Mouse (Mus musculus) liver, adult 2 months (tissue): Measurements from ENCODE around the gene Polr2a. TPM values are rescaled to one million over a fixed set of nuclear protein-coding genes. Genes with fewer than 3 reads are reported as not detected.
A peak's percentile ranks its signal among the peaks of the same experiment; 100 is the strongest.

Source experiments
- DNase-seq: peaks from one replicate; pipeline ENCODE4 v3.0.0-alpha.2; 2011; ENCODE audit warnings: low read depth, low spot score; ENCODE audit errors: extremely low read depth
- H3K27ac ChIP-seq: fragments of 200-500 bp; replicated peaks from 2 replicates; pipeline ENCODE4 v1.5.1; 2012; ENCODE audit warnings: low read depth, mild to moderate bottlenecking, control low read depth, inconsistent platforms, low read length; ENCODE audit not compliant: insufficient read depth
- H3K27me3 ChIP-seq: fragments of 200-500 bp; 2 replicates; pipeline ENCODE4 v1.6.1; 2012; ENCODE audit warnings: mild to moderate bottlenecking, moderate library complexity, low read length, inconsistent platforms; ENCODE audit not compliant: control insufficient read depth, insufficient read depth
- H3K36me3 ChIP-seq: fragments of 200-500 bp; 2 replicates; pipeline ENCODE4 v1.6.1; 2012; ENCODE audit warnings: low read length, inconsistent platforms; ENCODE audit not compliant: control insufficient read depth, insufficient read depth
- H3K4me1 ChIP-seq: fragments of 200-500 bp; 2 replicates; pipeline ENCODE4 v1.6.1; 2011; ENCODE audit warnings: low read length; ENCODE audit not compliant: control insufficient read depth, insufficient read depth
- H3K4me3 ChIP-seq: fragments of 200-500 bp; 2 replicates; pipeline ENCODE4 v1.5.1; 2011; ENCODE audit warnings: low read depth, mild to moderate bottlenecking, control low read depth, low read length, moderate library complexity; ENCODE audit not compliant: insufficient read depth
- H3K79me2 ChIP-seq: fragments of 200-500 bp; 2 replicates; pipeline ENCODE4 v1.6.1; 2012; ENCODE audit warnings: inconsistent platforms, mild to moderate bottlenecking, low read length, moderate library complexity; ENCODE audit not compliant: control insufficient read depth, insufficient read depth
- H3K9ac ChIP-seq: fragments of 200-500 bp; 2 replicates; pipeline ENCODE4 v1.6.1; 2012; ENCODE audit warnings: low read depth, mild to moderate bottlenecking, control low read depth, inconsistent platforms, low read length
- CTCF ChIP-seq: fragments of 200-500 bp; IDR thresholded peaks from 2 replicates; pipeline ENCODE4 v1.5.1; 2011; ENCODE audit warnings: low read depth, low read length, control low read depth
- POLR2A ChIP-seq: fragments of 200-500 bp; IDR thresholded peaks from 2 replicates; pipeline ENCODE4 v1.6.1; 2011; ENCODE audit warnings: low read length, control low read depth; ENCODE audit not compliant: insufficient read depth; ENCODE audit errors: extremely low read depth
- WGBS: fragments of 180-500 bp; shearing (Covaris S2); methylation state at CpG from one replicate; pipeline ENCODE4 v1.1.7; 2018; 5-methylcytosine and 5-hydroxymethylcytosine counted together
- polyA plus RNA-seq: library from polyadenylated mRNA; depleted of rRNA; stranded (reverse); fragments of >200 nt; gene quantifications from 2 replicates; pipeline ENCODE4 v1.2.3, GENCODE M21; 2012
- total RNA-seq: library from RNA; depleted of rRNA; stranded (reverse); fragments of >200 nt; gene quantifications from 2 replicates; pipeline ENCODE4 v1.2.3, GENCODE M21; 2014

Polr2a gene
- total and polyA plus RNA-seq, 2 experiments, result 10.0 to 10.6 TPM

- peak overlapping the region; percentile 59 for H3K4me3 ChIP-seq
- TF ChIP-seq POLR2A (no peak), CTCF (peak; percentile 77)
- no peaks in the 10 kb centered on the region for H3K36me3 ChIP-seq
- peak; percentile 80 for DNase-seq
- H3K79me2 ChIP-seq, result no peaks in the 10 kb centered on the region
- WGBS, result 3% methylated on average over 60 of the region's 60 CpGs
- H3K27ac ChIP-seq, result peak overlapping the region; percentile 81
- H3K27me3 ChIP-seq, result peaks cover 9% of the 10 kb centered on the region
- peaks cover 4% of the 10 kb centered on the region for H3K4me1 ChIP-seq
- H3K9ac ChIP-seq, result peak overlapping the region; percentile 67
These were observed 45.6 kb upstream of the Polr2a start for GRCm38 (mm10) chr11:69803786-69804651.

DNA sequence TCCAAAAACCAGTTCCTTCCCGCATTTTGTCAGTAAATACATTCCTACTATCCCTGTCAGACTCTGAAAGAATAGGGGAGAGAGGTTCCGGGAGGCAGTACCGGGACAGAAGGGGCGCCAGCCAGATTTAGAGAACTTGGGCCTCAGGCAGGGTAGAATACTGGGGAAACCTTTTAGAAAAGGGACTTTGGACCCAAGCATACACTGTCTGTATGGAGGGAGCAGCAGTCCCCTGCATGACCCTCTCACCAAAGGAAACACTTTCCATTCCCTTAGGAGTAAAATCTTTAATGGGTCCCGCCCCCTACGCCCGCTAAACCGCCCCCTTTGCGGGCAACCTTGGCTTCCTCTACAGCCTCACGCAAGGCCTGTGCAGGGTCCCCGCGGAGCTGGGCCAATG is 44.9 kb upstream of the Polr2a start:
- peak; percentile 61 for DNase-seq
- no peak for TF ChIP-seq CTCF
- no peak for TF ChIP-seq POLR2A
- Histone ChIP-seq H3K4me3 (peak overlapping the region; percentile 59), H3K9ac (peak overlapping the region; percentile 61), H3K36me3 (no peaks in the 10 kb centered on the region), H3K27ac (peak overlapping the region; percentile 81), H3K4me1 (peaks cover 4% of the 10 kb centered on the region), H3K27me3 (peaks cover 9% of the 10 kb centered on the region), H3K79me2 (no peaks in the 10 kb centered on the region)
- WGBS, result 2% methylated on average over 12 of the region's 12 CpGs

DNA sequence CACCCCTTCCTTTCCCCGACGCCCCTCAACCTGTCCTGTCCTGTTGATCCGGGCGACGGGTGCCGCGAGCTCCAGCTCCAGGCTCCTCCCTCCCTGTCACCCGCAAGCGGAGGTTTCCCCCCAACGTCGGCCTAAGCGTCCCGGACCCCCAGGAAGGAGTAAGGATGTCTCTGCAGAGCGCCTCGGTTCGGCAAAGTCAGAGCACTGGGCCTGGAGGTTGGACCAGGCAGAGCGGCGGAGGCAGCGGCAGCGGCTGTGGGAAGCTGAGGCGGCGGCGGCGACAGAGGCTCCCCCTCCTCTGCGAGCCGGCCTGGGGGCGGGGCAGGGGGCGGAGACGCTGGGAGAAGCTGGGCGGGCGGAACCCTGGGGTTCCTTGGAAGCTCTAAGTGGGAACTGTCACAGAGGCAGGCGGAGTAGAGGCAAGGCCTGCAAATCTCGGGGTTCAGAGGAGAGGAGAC is 44.2 kb upstream of the Polr2a start:
- DNase-seq, result peak; percentile 62
- peaks cover 9% of the 10 kb centered on the region for H3K27me3 ChIP-seq
- under 1% methylated on average over 33 of the region's 33 CpGs for WGBS

GRCm38 (mm10) chr11:69801379-69801977 is 43.0 kb upstream of the Polr2a start, which contains the start of gene Fgf11:
Gene Fgf11, minus strand, starts transcription at chr11:69801857.
- Histone ChIP-seq H3K27ac (no peak within 1 kb of the TSS), H3K79me2 (no peaks in the 10 kb centered on the region), H3K9ac (peak within 1 kb of the TSS; percentile 61), H3K27me3 (peaks cover 9% of the 10 kb centered on the region), H3K4me3 (peak within 1 kb of the TSS; percentile 59), H3K36me3 (no peaks in the 10 kb centered on the region), H3K4me1 (peaks cover 4% of the 10 kb centered on the region)
- no peak for DNase-seq
- 3% methylated on average over 33 of the region's 33 CpGs for WGBS
- TF ChIP-seq CTCF (no peak), POLR2A (no peak)

More for the DNA sequence above, 44.2 kb upstream of the Polr2a start:
- Histone ChIP-seq H3K4me1 (peaks cover 4% of the 10 kb centered on the region), H3K79me2 (no peaks in the 10 kb centered on the region), H3K36me3 (no peaks in the 10 kb centered on the region), H3K27ac (0 out of 2 replicates have a peak overlapping the region, but pooled peaks have one; percentile 81), H3K9ac (peak overlapping the region; percentile 61), H3K4me3 (peak overlapping the region; percentile 59)
- TF ChIP-seq POLR2A (0 out of 2 replicates have a peak, but pooled peaks have one; percentile 33), CTCF (no peak)

GRCm38 (mm10) chr11:69800392-69801197 is 42.2 kb upstream of the Polr2a start:
- H3K27me3 ChIP-seq, result peaks cover 9% of the 10 kb centered on the region

More at GRCm38 (mm10) chr11:69800392-69801197, 42.2 kb upstream of the Polr2a start:
- Histone ChIP-seq H3K36me3 (no peaks in the 10 kb centered on the region), H3K27ac (no peak overlapping the region), H3K9ac (no peak overlapping the region), H3K4me3 (no peak overlapping the region; the same call in 1 of the 2 replicates), H3K4me1 (peaks cover 4% of the 10 kb centered on the region), H3K79me2 (no peaks in the 10 kb centered on the region)
- TF ChIP-seq CTCF (no peak), POLR2A (no peak)
- no peak for DNase-seq
- 4% methylated on average over 36 of the region's 36 CpGs for WGBS
